Mouse (Mus musculus): ENCODE results near the gene Rnf213.

The Rnf213 gene

DNA sequence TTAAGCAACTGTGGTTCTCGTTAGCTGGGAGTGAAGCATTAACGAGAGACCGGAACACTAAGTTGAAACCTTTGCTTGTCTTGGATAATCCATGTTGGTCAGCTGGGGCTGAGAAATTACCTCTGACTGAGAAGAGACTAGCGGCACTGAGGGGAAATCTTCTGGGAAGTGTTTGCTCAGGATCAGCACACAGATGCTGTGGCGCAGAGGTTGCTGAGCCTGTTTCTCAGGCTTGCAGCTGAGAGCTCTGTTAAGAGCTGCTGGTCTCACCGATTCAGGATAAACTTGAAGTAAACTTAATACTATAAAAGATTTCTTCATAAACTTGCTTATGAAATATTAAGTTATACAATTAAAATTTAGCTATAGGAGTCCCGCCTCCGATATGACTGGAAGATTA, 45.9 kb downstream of the Rnf213 start:
- no peak for DNase-seq

DNA sequence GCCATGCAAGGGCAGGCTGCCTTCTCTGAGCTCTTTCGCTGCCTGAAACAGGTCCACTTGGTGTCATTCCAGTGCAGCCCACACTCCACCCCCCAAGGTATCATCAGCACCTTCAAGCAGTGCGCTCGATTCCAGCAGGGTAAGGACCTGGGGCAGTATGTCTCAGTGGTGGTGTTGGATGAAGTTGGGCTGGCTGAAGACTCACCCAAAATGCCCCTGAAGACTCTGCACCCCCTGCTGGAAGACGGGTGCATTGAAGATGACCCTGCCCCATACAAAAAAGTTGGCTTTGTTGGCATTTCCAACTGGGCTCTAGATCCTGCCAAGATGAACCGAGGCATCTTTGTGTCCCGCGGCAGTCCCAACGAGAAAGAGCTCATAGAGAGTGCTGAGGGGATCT, 49.3 kb downstream of the Rnf213 start:
- no peak for DNase-seq

DNA sequence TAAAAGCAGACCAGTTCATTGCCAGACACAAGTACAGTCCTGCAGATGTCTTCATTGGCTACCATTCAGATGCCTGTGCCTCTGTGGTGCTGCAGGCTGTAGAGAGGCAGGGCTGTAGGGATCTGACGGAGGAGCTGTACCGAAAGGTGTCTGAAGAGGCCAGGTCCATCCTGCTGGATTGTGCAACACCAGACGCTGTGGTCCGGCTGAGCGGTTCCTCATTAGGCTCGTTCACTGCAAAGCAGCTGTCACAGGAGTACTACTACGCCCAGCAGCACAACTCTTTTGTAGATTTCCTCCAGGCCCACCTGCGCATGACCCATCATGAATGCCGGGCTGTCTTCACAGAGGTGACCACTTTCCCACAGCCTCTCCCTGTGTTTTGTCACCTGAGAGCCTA, 50.5 kb downstream of the Rnf213 start:
- no peak for DNase-seq

DNA sequence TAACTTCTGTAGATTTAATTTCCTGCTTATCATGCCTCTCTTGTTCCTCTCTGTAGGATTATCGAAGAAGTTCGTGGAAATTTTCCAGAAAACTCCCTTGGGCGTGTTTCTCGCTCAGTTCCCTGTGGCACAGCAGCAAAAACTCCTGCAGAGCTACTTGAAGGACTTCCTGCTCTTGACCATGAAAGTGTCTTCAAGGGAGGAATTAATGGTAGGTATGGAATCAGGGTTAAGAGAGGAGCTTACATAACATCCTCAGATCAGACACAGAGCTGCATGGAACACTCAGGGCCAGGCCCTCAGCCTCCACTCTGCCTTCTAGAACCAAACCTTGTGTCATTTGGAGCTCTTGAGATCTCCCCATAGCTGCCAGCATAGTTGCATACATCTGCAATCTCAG, 63.2 kb downstream of the Rnf213 start:
- DNase-seq: no peak

DNA sequence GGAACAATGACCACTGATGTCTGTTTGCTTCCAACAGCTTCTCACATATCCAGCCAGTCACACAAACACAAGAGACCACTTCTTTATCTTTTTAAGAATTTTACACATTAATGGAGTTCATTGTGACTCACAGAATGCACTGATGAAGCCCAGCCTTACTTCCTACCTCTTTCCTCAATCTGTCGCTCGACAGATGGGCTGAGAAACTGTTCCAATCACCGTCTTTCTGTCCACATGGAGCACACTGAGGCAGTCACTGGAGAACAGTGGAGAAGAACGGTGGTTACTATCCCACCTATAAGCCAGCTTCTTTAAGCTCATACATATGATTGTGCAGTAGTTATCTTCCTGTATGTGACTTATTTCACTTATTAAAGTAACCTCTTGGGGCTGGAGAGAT, 85.0 kb downstream of the Rnf213 start:
- DNase-seq: no peak

DNA sequence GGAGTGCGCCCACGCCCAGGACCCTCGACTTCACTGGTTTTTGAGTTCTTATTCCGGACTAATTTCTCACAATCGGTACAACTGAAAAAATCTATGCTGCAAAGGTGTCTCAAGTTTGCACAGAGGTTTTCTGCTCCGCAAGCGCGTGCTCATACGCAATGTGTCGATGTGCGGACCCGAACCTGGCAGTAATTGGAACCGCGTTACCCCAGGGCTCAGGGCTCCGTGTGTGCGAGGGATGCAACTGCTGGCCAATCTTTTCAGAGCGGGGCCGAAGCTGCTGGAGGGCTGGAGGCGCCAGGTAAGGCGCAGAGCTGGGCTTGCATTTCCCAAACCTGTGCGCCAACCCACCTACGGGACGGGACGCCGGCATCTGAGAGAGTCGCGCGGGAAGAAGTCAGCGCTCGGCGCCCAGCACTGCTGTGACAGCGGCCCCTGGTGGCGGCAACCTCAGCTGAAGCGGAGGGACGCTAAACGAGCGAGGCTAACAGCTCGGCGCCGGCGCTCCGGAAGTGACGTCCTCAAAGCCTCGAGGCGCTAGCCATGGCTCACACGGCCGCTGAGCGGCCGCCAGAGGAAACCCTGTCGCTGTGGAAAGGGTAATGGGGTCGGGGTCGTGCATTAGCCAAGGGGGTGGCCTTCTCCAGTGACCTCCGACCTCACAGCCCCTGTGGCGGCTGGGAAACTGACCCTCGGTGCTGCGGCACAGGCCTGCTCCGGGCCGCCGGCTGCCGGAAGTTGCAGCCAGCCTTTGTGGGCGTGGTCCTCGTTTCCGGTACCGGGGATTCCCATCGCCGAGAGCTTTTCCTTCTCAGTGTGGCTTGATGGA, 98.2 kb downstream of the Rnf213 start, which contains the start of gene Endov:
Gene Endov, plus strand, starts transcription at position 487 of the 829 bp plus-strand sequence.
- peak; percentile 97 for DNase-seq

DNA sequence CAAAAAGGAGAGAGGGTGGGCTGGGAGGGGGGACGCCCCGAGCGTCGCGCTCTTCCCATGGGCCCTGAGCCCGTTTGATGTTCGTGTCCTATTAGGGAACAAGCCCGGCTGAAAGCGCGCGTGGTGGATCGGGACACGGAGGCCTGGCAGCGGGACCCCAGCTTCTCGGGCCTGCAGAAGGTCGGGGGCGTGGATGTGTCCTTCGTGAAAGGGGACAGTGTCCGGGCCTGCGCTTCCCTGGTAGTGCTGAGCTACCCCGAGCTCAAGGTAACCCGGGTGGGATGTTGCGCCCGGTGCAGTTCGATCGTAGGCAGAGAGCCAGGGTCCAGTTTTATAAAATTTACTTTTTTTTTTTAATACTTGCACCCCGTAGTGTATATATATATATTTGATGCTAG, 98.8 kb downstream of the Rnf213 start:
- no peak for DNase-seq

DNA sequence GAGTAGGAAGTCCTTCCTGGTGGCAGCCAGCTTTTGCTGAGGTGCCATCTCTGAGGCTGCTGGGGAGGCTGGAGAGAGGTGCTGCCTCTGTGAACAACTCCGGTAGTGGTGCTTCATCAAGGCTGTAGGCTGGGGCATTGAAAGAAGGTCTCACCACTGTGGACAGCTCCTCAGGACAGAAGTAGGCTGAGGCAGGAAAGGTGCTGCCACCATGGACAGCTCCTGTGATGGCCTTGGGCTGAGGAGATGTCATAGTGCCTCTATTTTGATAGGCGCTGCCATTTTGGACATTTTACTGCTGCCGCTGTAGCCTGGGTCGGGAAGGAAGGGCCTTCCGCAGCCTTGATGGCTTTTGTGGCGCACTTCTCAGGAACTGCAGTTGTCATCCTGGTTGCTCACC, 99.9 kb downstream of the Rnf213 start:
- no peak for DNase-seq

DNA sequence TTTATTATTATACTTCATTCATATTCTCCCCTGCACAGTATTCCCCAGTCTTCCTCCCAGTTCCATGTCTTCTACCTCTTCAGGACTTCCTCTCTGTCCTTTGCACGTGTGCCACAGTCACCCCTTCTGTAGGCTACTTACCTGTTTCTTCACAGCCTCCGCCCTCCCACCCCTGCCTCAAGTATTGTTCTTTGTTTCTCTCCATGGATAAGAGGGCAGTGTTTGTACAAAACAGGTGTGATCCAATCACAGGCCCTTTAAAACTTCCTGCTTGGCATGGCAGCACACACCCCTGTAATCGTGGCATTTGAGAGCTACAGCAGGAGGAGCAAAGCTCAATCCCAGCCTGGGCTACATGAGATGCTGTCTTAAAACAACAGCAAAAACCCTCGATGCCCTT, 100.6 kb downstream of the Rnf213 start:
- DNase-seq: no peak

DNA sequence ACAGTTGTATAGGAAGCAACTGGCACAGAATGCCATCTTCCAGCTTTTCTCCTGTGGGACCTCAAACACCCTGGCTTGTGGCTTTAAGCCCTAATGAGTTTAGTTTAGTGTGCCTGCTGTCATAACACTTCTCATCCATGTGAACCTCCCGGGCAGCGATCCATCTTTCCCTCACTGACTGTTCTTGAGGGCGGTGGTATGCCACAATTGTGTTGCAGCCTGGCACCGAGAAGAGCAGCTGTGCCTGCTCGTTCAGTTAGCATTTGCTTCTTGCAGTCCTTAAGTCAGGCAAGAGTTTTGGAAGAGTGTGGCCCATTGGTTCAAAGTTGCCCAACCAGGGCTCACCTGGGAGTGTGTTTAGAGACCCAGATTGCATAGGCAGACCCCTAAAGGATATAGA, 103.2 kb downstream of the Rnf213 start:
- DNase-seq: no peak

DNA sequence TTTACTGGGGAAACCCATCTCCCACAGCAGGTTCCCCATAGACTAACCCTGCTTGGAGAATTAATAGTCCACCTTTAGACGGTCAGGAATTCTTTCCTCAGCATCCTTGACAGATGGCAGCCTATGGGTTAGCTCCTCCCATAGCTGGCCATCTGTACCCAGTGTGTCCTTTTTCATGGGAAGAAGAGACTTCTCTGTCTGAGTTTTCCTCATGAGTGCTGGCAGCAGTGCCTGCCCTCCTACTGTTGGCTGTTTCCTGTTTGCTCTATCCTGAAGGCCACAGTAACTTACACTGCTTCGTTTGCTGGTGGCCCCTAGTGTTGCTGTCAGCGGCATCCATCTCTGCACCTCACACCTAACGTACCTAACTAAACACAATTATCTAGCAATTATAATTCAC, 104.6 kb downstream of the Rnf213 start:
- DNase-seq: peak; percentile 68

DNA sequence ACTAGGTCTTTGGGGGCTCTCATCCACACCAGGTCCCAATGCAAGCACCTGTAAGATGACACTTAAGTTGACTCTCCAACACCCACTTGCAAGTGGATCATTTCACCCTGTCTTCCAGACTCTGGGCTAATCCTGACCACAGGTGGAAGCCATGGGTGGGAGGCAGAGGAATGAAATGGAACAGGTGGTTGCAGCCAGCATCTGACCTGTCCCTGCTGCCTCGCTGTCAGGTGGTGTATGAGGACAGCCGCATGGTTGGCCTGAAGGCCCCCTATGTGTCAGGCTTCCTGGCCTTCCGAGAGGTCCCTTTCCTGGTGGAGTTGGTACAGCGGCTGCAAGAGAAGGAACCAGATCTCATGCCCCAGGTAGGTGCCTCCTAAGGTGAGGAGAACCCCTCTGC, 106.4 kb downstream of the Rnf213 start:
- no peak for DNase-seq

DNA sequence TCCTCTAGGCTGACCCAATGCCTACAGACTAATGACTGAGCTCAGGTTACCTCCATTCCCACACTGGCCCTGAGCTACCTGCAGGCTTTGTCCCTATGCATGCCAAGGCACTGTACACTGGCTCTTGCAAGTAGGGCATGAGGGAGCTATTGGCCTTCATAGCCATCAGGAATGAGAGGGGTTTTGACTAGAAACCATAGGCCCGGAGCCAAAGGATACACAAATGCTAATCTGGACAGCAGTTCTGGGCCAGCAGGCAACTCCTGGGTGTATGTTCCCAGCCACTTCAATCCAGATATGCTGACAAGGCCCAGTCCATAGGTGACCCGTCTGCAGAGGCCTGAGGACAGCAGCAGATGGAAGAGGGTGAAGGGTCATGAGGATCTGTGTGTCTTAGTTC, 107.1 kb downstream of the Rnf213 start:
- peak; percentile 23 for DNase-seq

DNA sequence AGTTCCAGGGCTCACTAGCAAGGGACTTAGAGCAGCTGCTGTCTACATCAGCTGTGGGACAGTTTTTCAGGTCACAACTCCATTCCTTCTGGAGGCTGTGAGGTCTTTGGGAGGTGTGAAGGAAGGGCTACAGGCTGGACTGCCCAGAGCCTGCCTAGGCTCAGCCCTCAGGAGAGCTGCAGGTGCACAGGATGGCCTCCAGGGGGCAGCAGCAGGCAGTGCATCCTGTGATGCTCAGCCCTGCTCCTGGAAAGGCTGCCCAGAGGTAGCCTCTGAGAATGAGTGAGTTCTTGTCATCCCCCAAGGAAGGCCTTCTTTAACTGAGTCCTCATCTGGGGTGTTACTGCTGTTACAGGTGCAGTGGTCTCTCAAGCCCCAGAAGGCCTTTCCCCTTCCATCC, 110.8 kb downstream of the Rnf213 start:
- DNase-seq: peak; percentile 89

DNA sequence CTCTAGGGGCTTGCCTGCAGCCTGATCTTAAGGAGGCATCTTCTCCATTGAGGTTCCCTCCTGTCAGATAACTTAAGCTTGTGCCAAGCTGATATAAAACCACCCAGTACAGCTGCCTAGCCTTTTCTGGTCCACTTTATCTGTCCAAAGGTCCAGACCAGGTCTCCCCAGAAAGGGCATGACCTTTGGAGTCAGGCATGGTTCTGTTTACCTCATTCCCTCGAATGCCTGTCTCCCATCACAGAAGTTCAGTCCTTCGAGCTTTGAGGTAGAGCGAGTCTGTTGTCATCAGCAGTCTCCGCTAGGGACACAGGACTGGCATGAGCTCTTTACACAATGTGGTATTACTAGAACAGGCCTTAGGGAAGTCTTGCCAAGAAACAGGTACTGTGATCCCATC, 113.5 kb downstream of the Rnf213 start:
- no peak for DNase-seq

DNA sequence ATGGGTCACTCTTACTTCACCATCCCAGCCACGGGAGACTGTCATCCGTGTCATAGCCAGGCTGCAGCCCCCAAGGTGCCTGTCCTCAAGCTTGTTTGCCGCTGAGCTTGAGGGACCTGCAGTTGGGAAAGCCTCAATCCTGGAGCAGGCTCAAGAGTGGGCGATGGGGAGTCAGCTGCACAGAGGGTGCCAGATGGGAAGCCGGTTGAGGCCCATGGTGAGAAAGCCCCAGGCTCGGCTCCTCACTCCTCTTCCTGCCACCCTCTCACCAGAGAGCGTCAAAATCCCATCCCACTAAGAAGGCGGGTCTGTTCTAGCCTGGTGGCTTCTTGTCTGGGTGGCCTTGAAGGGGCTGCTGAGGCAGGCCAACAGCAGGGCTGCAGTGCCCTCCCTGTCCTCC, 114.9 kb downstream of the Rnf213 start:
- no peak for DNase-seq

DNA sequence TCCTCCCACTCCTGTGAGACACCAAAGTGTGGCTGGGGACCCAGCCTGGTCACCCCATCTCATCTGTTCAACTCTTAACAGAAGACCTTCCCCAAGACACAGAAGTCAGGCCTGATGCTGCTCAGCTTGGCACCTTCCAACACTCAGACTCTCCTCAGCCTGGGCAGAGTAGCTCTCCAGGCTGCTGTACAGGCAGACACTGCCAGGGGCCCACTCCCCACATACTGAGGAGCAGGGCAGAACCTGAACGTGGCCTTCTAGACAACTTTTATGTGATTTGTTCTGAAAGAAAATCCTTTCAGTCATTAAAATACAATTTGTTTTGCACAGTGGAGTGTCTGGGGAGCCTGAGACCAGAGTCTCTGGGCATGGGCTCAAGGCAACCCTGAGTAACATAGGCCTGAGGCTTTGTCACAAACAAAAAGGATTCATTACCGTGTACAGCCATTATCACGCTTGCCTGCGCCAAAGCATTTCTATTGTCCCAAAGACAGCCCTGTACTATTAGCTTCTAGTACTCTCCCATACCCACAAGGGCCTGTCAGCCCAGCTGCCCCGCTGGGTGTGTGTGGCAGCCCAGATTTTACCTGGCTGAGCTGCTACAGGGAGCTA, 116.4 kb downstream of the Rnf213 start:
- no peak for DNase-seq

DNA sequence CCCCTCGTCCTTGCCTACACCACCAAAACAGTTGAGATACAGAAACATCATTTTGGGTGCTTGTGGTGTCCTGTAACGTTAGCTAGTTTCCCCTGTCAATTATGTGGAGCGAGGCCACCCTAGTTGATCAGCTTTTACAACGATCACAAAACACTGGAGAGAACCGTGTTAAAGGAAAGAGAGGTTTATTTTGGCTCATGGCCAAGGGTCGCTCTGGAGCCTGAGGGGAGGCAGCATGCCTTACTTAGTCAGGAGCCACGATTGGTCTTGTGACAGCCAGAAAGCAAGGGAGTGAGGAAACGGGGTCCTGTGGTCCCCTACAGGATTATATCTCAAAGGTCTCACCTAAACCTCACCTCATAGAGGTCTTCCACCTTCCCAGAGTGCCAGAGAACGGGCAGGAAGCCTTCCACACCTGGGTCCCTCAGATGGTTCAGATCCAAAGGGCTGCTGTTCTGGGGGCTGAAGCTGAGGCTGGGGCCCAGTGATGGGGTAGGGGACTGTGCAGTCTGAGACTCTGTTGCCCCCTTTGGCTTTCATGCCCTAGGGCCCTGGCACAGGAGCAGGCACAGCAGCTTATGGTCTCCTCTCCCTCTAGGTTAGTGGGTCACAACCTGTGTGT, 120.2 kb downstream of the Rnf213 start:
- DNase-seq: no peak

DNA sequence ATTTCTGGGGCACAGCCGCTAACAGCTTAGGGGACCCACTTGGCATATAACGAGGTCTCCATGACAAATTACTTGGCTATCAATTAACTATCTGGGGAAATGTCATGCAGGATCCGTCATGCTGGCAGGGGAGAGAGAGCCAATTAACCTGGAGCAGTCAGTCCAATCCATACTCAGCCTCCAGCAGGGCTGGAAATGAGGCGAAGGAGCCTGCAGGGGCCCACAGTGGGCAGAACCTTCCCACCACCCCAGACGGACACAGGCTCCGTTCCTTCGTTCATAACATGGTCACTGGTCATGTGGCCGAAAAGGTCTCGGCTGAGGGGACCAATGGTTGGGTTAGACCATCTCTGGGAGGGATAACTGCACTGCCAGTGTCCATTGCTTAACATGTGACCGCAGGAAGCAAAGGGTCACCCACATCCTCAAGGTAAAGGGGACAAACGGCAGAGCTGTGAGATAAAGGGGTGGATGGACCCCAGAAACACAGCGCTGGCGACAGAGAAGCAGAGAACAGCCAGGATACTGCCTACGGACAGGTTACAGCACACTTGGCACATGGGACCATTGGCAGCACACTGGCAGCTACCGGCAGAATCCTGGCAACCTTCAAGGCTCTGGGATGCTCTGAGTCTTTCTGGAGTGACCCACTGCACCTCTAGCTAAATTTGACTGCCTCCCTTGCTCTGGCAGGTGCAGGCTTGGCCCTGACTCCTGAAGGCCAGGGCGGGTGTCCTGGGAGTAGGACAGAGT, 121.4 kb downstream of the Rnf213 start:
- peak; percentile 92 for DNase-seq

DNA sequence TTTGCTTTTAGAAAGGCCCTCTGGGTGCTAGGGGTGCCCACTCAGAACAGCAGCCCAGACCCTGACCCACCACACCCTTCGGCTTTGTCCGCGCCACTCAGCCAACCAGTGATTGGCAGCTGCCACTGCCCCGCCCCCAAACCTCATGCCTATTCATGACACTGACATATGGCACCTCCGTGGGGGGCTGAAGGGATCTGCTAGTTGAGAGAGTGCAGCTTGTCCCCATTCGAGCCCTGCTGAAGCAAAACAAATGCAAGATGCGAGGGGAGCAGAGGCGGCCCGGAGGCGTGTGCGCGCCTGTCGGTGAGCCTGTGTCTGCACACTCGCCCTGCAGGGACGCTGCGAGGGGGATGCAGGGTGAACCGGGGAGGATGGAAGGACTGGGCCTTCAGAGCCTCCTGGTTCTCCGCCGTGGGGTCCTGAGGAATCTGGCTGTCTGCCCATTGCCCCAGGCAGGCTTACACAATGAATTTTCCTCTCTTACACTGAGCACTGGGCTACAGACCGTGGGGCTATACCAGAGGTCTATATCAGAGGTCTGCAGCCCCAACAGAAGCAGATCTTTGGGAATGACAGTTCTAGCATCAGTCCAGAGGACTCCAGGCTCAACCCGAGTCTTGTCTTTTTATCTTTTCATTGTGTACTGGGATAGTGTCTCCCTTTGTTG, 122.2 kb downstream of the Rnf213 start:
- peak; percentile 99 for DNase-seq

DNA sequence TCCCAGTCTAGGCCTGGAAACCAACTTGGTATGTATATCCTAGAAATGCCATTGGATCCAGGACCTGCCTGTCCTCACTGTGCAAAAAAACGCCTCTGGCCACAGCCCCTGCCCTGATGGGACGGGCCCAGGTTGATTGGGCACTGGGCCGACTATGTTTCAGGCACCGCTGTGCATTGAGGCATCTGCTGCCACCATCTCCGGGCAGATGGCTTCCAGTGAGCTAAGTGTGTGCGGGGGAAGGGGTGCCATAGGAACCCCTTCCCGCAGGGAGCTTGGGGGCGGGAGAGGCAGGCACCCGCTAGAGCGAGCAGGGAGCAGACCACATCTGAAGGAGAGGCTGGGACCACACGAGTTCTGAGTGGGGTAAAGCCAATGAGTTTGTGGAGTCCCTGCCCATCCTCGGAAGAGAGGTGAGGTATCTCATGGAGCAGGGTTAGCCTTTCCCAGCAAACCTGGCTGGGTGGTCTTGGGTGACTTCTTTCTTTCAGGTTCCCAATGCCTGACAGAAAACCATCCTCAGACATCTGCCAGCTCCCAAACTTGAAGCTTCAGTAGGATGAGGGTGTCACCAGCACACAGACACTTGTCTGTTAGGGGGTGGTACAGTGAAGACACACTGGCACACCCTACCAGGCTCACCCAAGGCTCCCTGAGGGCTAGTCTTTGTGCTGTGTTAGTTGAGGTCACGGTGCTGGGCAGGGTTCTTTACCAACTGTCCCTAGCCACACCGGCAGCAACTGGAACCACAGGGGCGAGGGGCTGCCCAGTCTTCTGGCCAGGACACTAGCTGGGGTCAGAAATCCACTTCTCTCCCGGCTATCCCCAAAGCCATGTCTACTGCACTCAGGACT, 123.2 kb downstream of the Rnf213 start:
- no peak for DNase-seq

Measured in cerebellum, adult 9-10 months (tissue).